Mouse (Mus musculus): ENCODE data around the gene Cda.

The Cda gene

DNA sequence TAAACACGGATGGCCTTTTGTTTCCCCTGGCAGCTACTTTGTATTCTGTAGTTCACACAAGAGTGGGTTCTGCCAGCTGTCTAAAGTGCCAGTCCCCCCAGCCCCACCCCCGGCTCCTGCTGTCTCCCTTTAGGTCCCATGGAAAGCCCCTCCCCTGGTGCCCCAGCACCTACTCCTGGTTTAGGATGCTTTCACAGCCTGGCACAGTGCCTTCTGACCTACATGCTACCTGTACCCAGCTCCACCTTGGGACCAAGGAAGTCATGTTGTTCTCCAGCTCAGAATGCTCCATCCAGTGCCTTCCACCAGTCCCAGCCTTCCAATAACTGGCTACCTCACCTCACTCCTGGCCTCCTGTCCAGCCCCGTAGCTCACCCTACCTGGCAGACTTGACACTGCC lies 60.8 kb downstream of the Cda start:
- DNase-seq (ENCODE audit: low spot score), result no peak

DNA sequence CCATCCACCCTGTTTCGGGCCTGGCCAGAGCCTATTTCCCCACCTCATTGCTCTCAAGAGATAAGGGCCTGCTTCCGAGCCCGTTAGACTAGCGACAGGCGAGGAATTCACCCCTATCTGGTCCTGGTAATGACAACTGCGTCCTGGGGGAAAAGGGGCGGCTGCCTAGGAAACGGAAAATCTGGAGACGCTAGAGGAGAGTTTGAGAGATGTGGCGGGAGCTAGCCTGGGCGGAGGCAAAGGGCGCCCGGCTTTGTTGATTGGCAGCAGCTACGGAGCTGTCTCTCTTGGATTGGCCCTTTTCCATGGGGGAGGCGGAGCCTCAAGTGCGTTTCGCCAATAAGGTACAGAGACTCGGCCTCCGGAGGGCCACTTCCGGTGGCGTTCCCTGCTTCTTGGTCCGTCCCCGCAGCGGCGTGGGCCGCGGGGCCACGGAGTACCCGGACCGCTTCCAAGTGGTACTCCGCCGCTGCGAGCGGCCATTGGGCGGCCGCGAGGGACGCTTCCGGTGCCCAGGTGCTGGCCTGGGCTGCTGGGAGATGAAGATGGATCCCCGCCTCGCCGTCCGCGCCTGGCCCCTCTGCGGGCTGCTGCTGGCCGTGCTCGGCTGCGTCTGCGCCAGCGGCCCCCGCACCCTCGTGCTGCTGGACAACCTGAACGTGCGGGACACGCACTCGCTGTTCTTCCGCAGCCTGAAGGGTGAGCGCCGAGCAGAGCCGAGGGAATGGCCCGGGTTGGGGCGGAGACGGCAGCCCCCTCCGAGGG lies 63.3 kb downstream of the Cda start, which contains the start of gene Ddost:
Ddost (plus strand) TSS at position 391 of the 765 bp plus-strand sequence.
- DNase-seq (ENCODE audit: low spot score), result peak; percentile 98

GRCm38 (mm10) chr4:138303742-138304141 lies 64.0 kb downstream of the Cda start:
- no peak for DNase-seq (ENCODE audit: low spot score)

GRCm38 (mm10) chr4:138303011-138303410 lies 64.8 kb downstream of the Cda start:
- no peak for DNase-seq (ENCODE audit: low spot score)

GRCm38 (mm10) chr4:138301271-138301780 lies 66.5 kb downstream of the Cda start:
- DNase-seq (ENCODE audit: low spot score), result no peak

- DNase-seq (ENCODE audit: low spot score), result no peak
Observed at GRCm38 (mm10) chr4:138293949-138294550, 73.7 kb downstream of the Cda start.

GRCm38 (mm10) chr4:138293261-138293948 lies 74.4 kb downstream of the Cda start:
- DNase-seq (ENCODE audit: low spot score), result no peak

DNA sequence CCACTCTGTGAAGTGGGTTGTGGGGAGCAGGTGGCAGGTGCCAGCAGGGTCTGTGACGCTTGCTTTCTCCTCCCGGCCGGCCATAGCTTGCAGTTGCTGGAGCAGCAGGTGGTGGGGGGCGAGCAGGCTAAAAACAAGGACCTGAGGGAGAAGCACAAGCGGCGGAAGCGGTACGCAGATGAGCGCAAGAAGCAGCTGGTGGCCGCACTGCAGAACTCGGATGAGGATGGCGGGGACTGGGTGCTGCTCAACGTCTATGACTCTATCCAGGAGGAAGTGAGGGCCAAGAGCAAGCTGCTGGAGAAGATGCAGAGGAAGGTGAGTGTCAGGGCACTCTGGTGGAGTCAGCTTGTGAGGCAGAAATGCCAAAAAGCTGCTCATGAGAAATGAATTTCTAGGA lies 75.8 kb downstream of the Cda start:
- DNase-seq (ENCODE audit: low spot score), result no peak

DNA sequence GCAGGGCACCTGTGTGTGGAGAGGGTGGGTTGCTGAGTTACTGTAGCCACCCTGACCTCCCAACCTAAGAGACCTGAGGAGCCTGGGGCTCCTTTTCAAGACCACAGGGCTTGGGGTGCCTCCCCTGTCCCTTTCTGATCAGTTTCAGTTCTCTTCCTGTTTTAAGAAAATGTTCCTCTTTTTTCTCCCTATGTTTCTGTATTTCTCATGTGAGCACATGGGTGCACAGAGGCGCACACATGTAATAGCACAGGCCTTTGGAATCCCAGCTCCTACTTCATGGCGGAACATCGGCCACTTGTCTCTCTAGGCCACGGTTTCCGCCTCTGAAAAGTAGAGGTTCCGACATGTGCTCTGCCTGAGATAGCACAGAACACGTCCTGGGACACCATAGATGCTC lies 79.1 kb downstream of the Cda start:
- DNase-seq (ENCODE audit: low spot score), result no peak
